In the genomic region with DNA sequence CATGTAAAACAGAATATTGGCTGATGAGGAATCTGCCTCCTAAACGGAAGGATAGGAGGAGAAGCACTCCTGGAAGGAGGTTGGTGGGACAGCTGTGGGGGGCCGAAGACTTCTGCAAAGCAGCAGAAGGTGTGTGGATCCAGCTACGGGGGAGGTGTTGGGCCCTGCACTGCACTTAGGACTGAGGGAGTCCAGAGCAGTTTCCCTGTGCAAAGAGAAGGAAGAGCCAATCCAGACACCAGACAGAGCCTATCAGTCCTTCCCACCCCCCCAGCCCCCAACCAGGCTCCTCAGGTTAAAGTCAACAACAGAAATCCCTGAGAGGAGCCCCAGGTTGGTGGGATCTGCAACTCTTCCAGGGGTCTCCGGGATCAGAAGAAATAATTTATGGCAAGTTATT, we compare ENCODE assay signal across 34 mouse cellular contexts. TPM values are rescaled to one million over a fixed set of nuclear protein-coding genes. Genes with fewer than 3 reads are reported as not detected.
"Had no signal": no experiment of that assay in that cellular context is flagged by ENCODE, and none has a peak within 500 bp of the region (broad histone marks: within the 10 kb centered on the region; RNA-seq: fewer than 3 reads in every experiment).

No protein-coding gene starts in this region.

- H3K4me3 ChIP-seq: gastrocnemius, adult 2 months; heart, embryonic 10.5 days; heart, embryonic 12.5 days; hindbrain, embryonic 10.5 days; hindbrain, embryonic 12.5 days; layer of hippocampus, adult 2 months; liver, embryonic 13.5 days; liver, embryonic 15.5 days had no signal

- H3K9ac ChIP-seq: heart, embryonic 12.5 days; hindbrain, embryonic 12.5 days; hindbrain, embryonic 14.5 days; liver, embryonic 13.5 days; liver, embryonic 15.5 days; liver, postnatal 0 days had no signal

- H3K27ac ChIP-seq: gastrocnemius, adult 2 months; heart, embryonic 10.5 days; hindbrain, embryonic 10.5 days; hindbrain, embryonic 12.5 days; hindbrain, embryonic 14.5 days; liver, embryonic 13.5 days; liver, embryonic 15.5 days had no signal

- H3K4me2 ChIP-seq: heart, embryonic 12.5 days; hindbrain, embryonic 12.5 days; hindbrain, embryonic 14.5 days; liver, embryonic 11.5 days; liver, embryonic 13.5 days; liver, embryonic 15.5 days had no signal

- H3K36me3 ChIP-seq: heart, embryonic 10.5 days; heart, embryonic 12.5 days; hindbrain, embryonic 10.5 days; hindbrain, embryonic 12.5 days; liver, embryonic 13.5 days; liver, embryonic 15.5 days had no signal

- H3K4me1 ChIP-seq: heart, embryonic 10.5 days; heart, embryonic 12.5 days; hindbrain, embryonic 10.5 days; hindbrain, embryonic 12.5 days; liver, embryonic 13.5 days; liver, embryonic 15.5 days had no signal

- H3K27me3 ChIP-seq: heart, embryonic 12.5 days; hindbrain, embryonic 12.5 days; liver, embryonic 13.5 days; liver, embryonic 15.5 days had no signal

- DNase-seq: gastrocnemius, adult 2 months; gastrocnemius, postnatal 10 days; gastrocnemius, postnatal 25 days; heart, adult 18-20 months; heart, postnatal 10 days; heart, postnatal 4 days; kidney, adult 18-20 months; kidney, adult 8-10 months; kidney, postnatal 10 days; kidney, postnatal 25 days; kidney, postnatal 4 days; layer of hippocampus, postnatal 36 days; left cerebral cortex, postnatal 4 days; liver; liver, embryonic 13.5 days; liver, postnatal 0 days had no signal

- H3K9me3 ChIP-seq: heart, embryonic 10.5 days; hindbrain, embryonic 10.5 days; liver, embryonic 13.5 days; liver, embryonic 15.5 days had no signal

- ATAC-seq: hindbrain, embryonic 16.5 days; inflammation-experienced regulatory T-cells, adult 6 months; liver, postnatal 0 days had no signal

RNA-seq across cellular contexts. Expression of a gene that starts 27.5 kb away (rescaled TPM):
- total RNA-seq: gastrocnemius, adult 2 months; gastrocnemius, postnatal 10 days; gastrocnemius, postnatal 25 days; gastrocnemius, postnatal 4 days; granulocyte monocyte progenitor cell, adult 5-6 weeks; heart, adult 18-20 months; heart, adult 8-10 months; heart, postnatal 10 days; heart, postnatal 25 days; heart, postnatal 4 days had no signal
- polyA plus RNA-seq: heart, embryonic 10.5 days; heart, embryonic 12.5 days; heart, embryonic 14.5 days; heart, embryonic 16.5 days; inflammation-experienced regulatory T-cells, adult 6 months; kidney, embryonic 14.5 days; kidney, embryonic 16.5 days; liver, embryonic 13.5 days; liver, embryonic 15.5 days; liver, postnatal 0 days had no signal
